Mouse (Mus musculus) liver, embryonic 14.5 days (tissue): Measurements from ENCODE around the gene Tjp2. TPM values are rescaled to one million over a fixed set of nuclear protein-coding genes. Genes with fewer than 3 reads are reported as not detected.

Experiments
- ATAC-seq: fragments of 200-750 bp; cut with Nextera tagmentation; 2 replicates; pipeline ENCODE4 v1.8.0; 2017; ENCODE audit warnings: moderate number of reproducible peaks, mild to moderate bottlenecking, moderate library complexity; ENCODE audit not compliant: insufficient read depth
- DNase-seq, 3 experiments: peaks; one replicate each; pipeline ENCODE4 v3.0.0-alpha.2; 2012 to 2013; ENCODE audit warnings: low read depth in 3 of 3, low spot score in 3 of 3
- H3K27ac ChIP-seq: fragments of 300-500 bp; sonication (generic); 2 replicates; pipeline ENCODE4 v1.5.1; 2014; ENCODE audit warnings: moderate library complexity, mild to moderate bottlenecking, control low read depth, inconsistent platforms
- H3K27me3 ChIP-seq: fragments of 300-500 bp; sonication (generic); 2 replicates; pipeline ENCODE4 v1.6.1; 2014; ENCODE audit warnings: mild to moderate bottlenecking, low read length, moderate library complexity; ENCODE audit not compliant: control insufficient read depth, insufficient read depth
- H3K36me3 ChIP-seq: fragments of 300-500 bp; sonication (generic); replicated peaks from 2 replicates; pipeline ENCODE4 v1.6.1; 2014; ENCODE audit warnings: low read depth; ENCODE audit not compliant: control insufficient read depth, insufficient read depth
- H3K4me1 ChIP-seq, 2 experiments: fragments of 200-500 bp in 1 of 2; fragments of 300-500 bp in 1 of 2; sonication (generic) in 1 of 2; replicated peaks; 2 replicates each; pipeline ENCODE4 v1.6.1; 2012 to 2014; ENCODE audit warnings: antibody characterized with exemption in 1 of 2, inconsistent platforms in 1 of 2, low read length in 1 of 2; ENCODE audit not compliant: control insufficient read depth in 2 of 2, insufficient read depth in 2 of 2
- H3K4me2 ChIP-seq: fragments of 300-500 bp; sonication (generic); 2 replicates; pipeline ENCODE4 v1.6.1; 2014; ENCODE audit warnings: low read depth, mild to moderate bottlenecking, control low read depth, moderate library complexity
- H3K4me3 ChIP-seq, 2 experiments: fragments of 200-500 bp in 1 of 2; fragments of 300-500 bp in 1 of 2; sonication (generic) in 1 of 2; 2 replicates each; pipeline ENCODE4 v1.5.1; 2012 to 2014; ENCODE audit warnings: low read depth in 2 of 2, low read length in 2 of 2, mild to moderate bottlenecking in 2 of 2, control low read depth in 1 of 2, inconsistent platforms in 1 of 2, moderate library complexity in 1 of 2; ENCODE audit not compliant: insufficient read depth in 1 of 2
- H3K9ac ChIP-seq: fragments of 300-500 bp; sonication (generic); replicated peaks from 2 replicates; pipeline ENCODE4 v1.6.1; 2014; ENCODE audit warnings: mild to moderate bottlenecking, control low read depth, moderate library complexity
- H3K9me3 ChIP-seq: fragments of 300-500 bp; sonication (generic); 2 replicates; pipeline ENCODE4 v1.6.1; 2016; ENCODE audit warnings: low read length, mixed read lengths; ENCODE audit not compliant: control insufficient read depth
- CTCF ChIP-seq: IDR thresholded peaks from 2 replicates; pipeline ENCODE4 v1.5.1; 2016; ENCODE audit warnings: antibody characterized with exemption, low read depth, control low read depth
- EP300 ChIP-seq: IDR thresholded peaks from 2 replicates; pipeline ENCODE4 v1.6.1; 2016; ENCODE audit warnings: antibody characterized with exemption, low read depth
- WGBS: fragments of 180-500 bp; shearing (Covaris S2); extraction: QIAGEN DNeasy Blood & Tissue Kit; methylation state at CpG from one replicate; pipeline ENCODE4 v1.1.7; 2014; ENCODE audit not compliant: insufficient replicate concordance; 5-methylcytosine and 5-hydroxymethylcytosine counted together
- polyA plus RNA-seq, 2 experiments: library from polyadenylated mRNA; depleted of rRNA in 1 of 2; stranded (reverse) in 1 of 2; unstranded in 1 of 2; fragments of >200 nt; fragmentation: Nextera tagmentation in 1 of 2; extraction: Ambion mirVana in 1 of 2; gene quantifications; 2 replicates each; pipeline versions ENCODE4 v1.2.1 to v1.2.3; 2012 to 2014

The Tjp2 gene
- polyA plus RNA-seq, 2 experiments, result 2.9 to 3.2 TPM

GRCm38 (mm10) chr19:24156067-24156455 is 68.8 kb downstream of the Tjp2 start:
- TF ChIP-seq EP300 (no peak), CTCF (no peak)
- peaks cover 0 to 2% of the 10 kb centered on the region in 2 experiments; a peak in 2 of 4 replicates for H3K4me1 ChIP-seq
- no peak overlapping the region for H3K4me2 ChIP-seq
- H3K27me3 ChIP-seq, result no peaks in the 10 kb centered on the region
- H3K9me3 ChIP-seq, result no peaks in the 10 kb centered on the region
- no peak for ATAC-seq
- no peak for DNase-seq
- no peaks in the 10 kb centered on the region for H3K36me3 ChIP-seq
- no peak overlapping the region for H3K27ac ChIP-seq
- WGBS, result 52% methylated on average over 6 of the region's 6 CpGs
- H3K4me3 ChIP-seq, result no peak overlapping the region
- no peak overlapping the region for H3K9ac ChIP-seq

GRCm38 (mm10) chr19:24155395-24156066 is 69.3 kb downstream of the Tjp2 start:
- ATAC-seq (no peak), DNase-seq (no peak)
- H3K27me3 ChIP-seq, result no peaks in the 10 kb centered on the region
- whole genome bisulfite sequencing, result 58% methylated on average over 8 of the region's 8 CpGs
- no peak overlapping the region for H3K27ac ChIP-seq
- H3K4me1 ChIP-seq, result peaks cover 0 to 2% of the 10 kb centered on the region in 2 experiments; a peak in 2 of 4 replicates
- H3K4me3 ChIP-seq, result no peak overlapping the region
- H3K9me3 ChIP-seq, result no peaks in the 10 kb centered on the region
- H3K4me2 ChIP-seq, result no peak overlapping the region
- no peak overlapping the region for H3K9ac ChIP-seq
- no peaks in the 10 kb centered on the region for H3K36me3 ChIP-seq
- TF ChIP-seq EP300 (no peak), CTCF (no peak)

- no peak for ATAC-seq
- no peaks in the 10 kb centered on the region for H3K27me3 ChIP-seq
- peak in 2 of 3 experiments; percentile 19 to 23 for DNase-seq
- TF ChIP-seq CTCF, result peak; percentile 59; the same call in 1 of the 2 replicates
- no peak for TF ChIP-seq EP300
- no peak overlapping the region for H3K9ac ChIP-seq
- no peaks in the 10 kb centered on the region for H3K9me3 ChIP-seq
- H3K4me1 ChIP-seq, result peaks cover 0 to 2% of the 10 kb centered on the region in 2 experiments; a peak in 2 of 4 replicates
- H3K4me3 ChIP-seq, result no peak overlapping the region
- H3K27ac ChIP-seq, result no peak overlapping the region
- 38% methylated on average over 9 of the region's 9 CpGs for WGBS
- H3K36me3 ChIP-seq, result no peaks in the 10 kb centered on the region
- H3K4me2 ChIP-seq, result no peak overlapping the region
These were observed 71.4 kb downstream of the Tjp2 start for GRCm38 (mm10) chr19:24153266-24154023.

- H3K4me1 ChIP-seq, result no peaks in the 10 kb centered on the region
- TF ChIP-seq EP300, result no peak
- no peak for TF ChIP-seq CTCF
- no peaks in the 10 kb centered on the region for H3K27me3 ChIP-seq
- ATAC-seq (no peak), DNase-seq (no peak)
- no peaks in the 10 kb centered on the region for H3K9me3 ChIP-seq
- no peaks in the 10 kb centered on the region for H3K36me3 ChIP-seq
- H3K27ac ChIP-seq, result no peak overlapping the region
- WGBS, result 69% methylated on average over 7 of the region's 7 CpGs
- no peak overlapping the region for H3K4me2 ChIP-seq
- H3K9ac ChIP-seq, result no peak overlapping the region
- no peak overlapping the region for H3K4me3 ChIP-seq
These were observed 80.8 kb downstream of the Tjp2 start for GRCm38 (mm10) chr19:24144009-24144408.

- no peak for DNase-seq
- TF ChIP-seq EP300 (no peak), CTCF (no peak)
- no peak overlapping the region for H3K27ac ChIP-seq
- no peak for ATAC-seq
- H3K4me1 ChIP-seq, result no peaks in the 10 kb centered on the region
- no peak overlapping the region for H3K4me3 ChIP-seq
- no peaks in the 10 kb centered on the region for H3K27me3 ChIP-seq
- H3K36me3 ChIP-seq, result no peaks in the 10 kb centered on the region
- no peaks in the 10 kb centered on the region for H3K9me3 ChIP-seq
- WGBS, result 77% methylated on average over 12 of the region's 12 CpGs
- H3K9ac ChIP-seq, result no peak overlapping the region
- H3K4me2 ChIP-seq, result no peak overlapping the region
These were observed 82.2 kb downstream of the Tjp2 start for GRCm38 (mm10) chr19:24142621-24143061.
